Mouse (Mus musculus): ENCODE data around the gene Rptor.

Gene Rptor

DNA sequence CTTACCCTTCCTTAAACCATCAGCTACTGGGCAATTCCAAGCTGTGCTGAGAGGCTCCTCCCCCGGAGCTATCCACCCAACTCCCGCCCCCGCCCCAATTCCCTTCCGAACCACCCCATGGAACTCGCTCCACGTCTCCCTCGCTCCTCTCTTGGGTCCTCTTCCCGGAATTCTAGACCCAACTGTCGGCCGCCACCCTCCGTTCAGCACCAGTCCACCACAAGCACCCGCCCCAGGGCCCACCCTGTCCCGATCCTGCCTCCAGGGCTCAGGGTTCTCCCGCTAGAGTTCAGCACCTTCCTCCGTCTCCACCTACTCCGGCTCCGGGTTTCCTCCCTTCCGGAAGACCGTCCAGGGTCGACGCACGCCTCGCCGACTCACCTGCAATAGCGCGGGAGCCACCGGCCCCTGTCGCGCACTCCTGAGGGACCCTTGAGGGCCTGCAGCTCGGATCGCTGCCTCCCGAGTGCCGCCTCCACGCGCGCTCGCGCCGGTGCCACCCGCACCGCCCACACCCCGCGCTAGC lies 339.6 kb downstream of the Rptor start:
- no peak for DNase-seq

DNA sequence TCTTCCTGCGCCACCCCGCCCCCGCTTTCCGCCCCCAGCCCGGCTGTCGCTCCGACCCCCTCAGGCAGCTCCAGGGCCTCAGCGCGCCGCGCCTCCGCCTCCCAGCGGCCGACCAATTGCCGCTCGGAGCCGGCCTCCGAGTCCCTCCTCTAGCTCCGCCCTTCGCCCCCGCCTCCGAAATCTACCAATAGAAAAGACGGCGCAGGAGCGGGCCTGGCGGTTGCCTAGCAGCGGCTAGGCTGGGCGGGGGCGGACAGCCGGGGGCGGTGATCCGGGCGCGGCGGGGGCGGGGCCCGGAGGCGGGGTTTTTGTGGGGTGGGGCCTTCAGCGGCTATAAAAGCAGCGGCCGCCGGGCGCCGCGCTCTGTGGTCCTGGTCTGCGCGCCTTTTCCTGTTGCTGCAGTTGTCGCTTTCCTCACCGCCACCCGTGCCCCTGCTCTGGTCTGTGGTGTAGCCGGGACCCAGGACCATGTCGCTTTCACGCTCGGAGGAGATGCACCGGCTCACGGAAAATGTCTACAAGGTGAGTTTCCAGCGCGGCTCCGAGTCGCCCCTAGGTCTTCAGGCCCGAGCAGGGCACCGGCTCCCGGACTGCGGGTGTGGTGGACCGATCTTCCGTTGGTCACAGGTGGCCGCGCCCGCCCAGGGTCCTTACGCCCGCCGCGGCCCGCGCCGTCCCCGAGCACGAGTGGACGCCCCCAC lies 340.2 kb downstream of the Rptor start, which contains the start of gene Baiap2:
Gene Baiap2 (plus strand): TSS at position 37 of the 701 bp plus-strand sequence.
- peak; percentile 98 for DNase-seq

DNA sequence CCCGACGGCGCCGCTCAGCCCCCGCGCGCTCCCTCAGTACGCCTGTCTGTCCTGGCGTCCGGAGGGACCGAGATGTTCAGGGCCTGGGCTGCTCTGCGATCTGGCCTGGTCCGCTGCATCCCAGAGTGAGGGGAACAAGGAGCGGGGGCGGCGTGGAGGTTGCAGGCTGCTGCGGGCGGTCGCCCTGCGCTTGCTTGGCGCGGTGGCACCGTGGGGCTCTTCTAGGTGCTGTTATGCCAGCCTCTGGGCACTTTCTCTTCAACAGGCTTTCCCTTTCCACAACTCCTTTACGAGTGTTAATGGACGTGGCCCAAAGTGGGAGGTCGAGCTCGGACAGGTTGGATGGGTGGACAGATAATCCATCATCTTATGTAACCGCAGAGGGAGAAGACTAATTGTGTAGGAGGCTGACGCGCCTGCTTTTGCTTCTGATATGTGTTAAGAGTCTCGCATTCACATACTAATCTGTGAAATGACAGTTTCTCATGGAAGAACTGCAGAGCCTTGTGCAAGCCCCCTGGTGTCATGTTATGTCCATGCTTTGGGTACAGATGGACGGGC lies 340.8 kb downstream of the Rptor start:
- peak; percentile 69 for DNase-seq

DNA sequence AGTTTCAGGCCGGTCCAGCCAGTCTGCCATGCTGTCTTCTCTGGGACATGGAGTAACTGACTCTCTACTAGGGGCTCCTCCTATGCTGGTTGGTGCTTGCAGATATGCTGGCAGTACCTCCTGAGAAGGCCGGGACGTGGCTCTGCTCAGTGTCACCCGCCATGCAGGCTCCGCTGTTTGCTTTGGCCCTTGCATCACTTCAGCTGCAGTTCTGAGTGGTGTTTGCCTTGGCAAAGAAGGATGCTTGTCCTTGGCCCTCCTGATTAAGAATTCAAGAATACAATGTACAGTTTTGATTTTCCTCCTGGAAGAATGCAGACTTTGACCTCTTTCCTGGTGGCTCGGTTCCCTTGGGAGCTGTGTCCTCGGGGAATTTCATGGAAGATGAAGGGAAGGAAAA lies 342.6 kb downstream of the Rptor start:
- no peak for DNase-seq

DNA sequence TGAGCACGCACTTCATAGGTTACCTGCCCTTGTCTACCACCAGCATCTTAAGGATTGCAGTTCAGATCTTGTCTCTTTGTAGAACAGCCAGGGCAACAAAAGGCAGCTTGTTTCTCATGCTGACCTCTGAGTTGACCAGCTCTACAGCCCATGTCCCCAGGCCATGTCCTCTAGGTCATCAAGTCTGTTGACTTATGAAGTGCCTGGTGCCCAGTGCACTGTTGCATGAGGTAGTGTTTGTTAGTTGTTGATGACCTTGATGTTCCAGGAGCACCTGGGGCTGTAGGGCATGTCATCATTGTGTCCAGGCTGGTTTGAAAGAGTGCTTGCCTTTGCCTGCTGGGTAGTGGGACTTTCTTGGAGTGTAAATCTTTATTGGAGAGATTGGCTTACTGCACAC lies 344.7 kb downstream of the Rptor start:
- no peak for DNase-seq

DNA sequence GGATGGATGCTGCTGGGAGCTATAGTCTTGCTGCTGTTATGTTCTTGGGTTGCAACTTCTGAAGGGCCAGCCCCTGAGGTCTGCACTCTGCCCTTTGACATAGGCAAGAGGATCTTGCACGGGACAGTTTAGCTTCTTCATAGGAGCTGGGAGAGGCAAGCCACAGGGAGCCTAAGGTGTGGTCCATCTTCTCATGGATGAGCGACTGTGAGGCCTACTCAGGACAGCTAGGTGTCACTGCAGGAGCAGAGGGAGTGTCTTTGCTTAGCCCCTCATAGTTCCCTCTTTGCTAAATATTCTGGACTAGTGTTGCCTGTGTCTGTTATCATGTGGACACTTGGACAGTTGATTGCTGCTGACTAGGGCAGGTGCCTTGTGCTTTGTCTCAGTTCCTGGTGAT lies 345.2 kb downstream of the Rptor start:
- DNase-seq = no peak

DNA sequence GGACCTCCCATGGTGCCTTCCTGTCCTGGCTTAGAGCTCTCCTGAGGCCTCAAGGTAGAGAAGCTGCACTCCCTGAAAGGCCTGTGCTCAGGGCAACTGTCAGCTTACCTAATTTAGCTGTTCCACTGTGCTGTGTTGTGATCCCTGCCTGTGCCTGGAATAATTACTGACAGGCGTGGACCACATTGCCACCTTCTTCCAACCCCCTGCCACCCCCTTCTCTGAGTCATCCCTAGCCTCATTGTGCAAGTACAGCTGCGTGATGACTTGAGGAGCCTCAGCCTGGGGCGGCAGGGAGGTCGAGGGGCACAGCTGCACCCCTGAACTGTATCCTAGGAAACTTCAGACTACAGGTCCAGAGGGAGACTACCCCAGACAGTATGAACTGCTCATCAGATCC lies 345.6 kb downstream of the Rptor start:
- no peak for DNase-seq

DNA sequence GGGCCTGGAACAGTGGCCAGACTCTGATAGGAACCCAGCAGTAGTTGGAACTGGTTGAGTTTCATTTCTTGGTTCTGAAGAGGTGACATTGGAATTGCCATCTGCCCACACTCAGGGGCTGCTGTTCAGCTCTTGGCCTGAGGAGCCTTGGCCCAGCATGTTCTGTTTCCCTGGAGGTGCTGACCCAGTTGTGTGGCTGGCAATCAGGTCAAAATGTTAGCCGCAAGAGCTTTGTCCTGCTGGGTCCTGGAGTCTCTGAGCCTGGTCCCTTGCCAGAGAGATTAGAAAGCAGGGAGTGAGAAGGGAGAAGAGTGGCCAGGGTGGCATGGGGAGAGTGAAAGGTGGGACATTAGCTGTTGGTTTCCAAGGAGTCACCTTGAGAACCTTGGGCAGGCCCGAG lies 346.1 kb downstream of the Rptor start:
- peak; percentile 69 for DNase-seq

Data from cerebellum, adult 11-12 months (tissue).